Mouse (Mus musculus) ES-E14 (cell line): ENCODE results near the gene Aco1. TPM values are rescaled to one million over a fixed set of nuclear protein-coding genes. Genes with fewer than 3 reads are reported as not detected.

Experiments used
- DNase-seq: peaks from one replicate; pipeline ENCODE4 v3.0.0-alpha.2; 2013; ENCODE audit warnings: low read depth, low spot score
- H3K27ac ChIP-seq: 2 replicates; pipeline ENCODE4 v1.5.1; 2012; ENCODE audit warnings: low read depth, mild to moderate bottlenecking, low read length, moderate library complexity, mixed read lengths; ENCODE audit not compliant: poor library complexity, insufficient read depth, severe bottlenecking
- H3K36me3 ChIP-seq: 2 replicates; pipeline ENCODE4 v1.6.1; 2012; ENCODE audit warnings: mild to moderate bottlenecking, low read length, moderate library complexity, mixed read lengths; ENCODE audit not compliant: control insufficient read depth, poor library complexity, insufficient read depth, severe bottlenecking
- H3K4me1 ChIP-seq, 2 experiments: fragments of 150-350 bp in 1 of 2; sonication (generic) in 1 of 2; 2 replicates each; pipeline ENCODE4 v1.6.1; 2012; ENCODE audit warnings: low read length in 2 of 2, mild to moderate bottlenecking in 1 of 2, mixed read lengths in 1 of 2; ENCODE audit not compliant: control insufficient read depth in 2 of 2, insufficient read depth in 2 of 2, poor library complexity in 1 of 2
- H3K4me3 ChIP-seq, 2 experiments: fragments of 150-350 bp in 1 of 2; sonication (generic) in 1 of 2; 2 replicates each; pipeline ENCODE4 v1.5.1; 2012; ENCODE audit warnings: low read length in 2 of 2, low read depth in 1 of 2, mild to moderate bottlenecking in 1 of 2, mixed read lengths in 1 of 2; ENCODE audit not compliant: insufficient read depth in 1 of 2, poor library complexity in 1 of 2, severe bottlenecking in 1 of 2
- H3K9ac ChIP-seq: 2 replicates; pipeline ENCODE4 v1.6.1; 2012; ENCODE audit warnings: low read depth, mild to moderate bottlenecking, low read length, mixed read lengths; ENCODE audit not compliant: poor library complexity, insufficient read depth, severe bottlenecking
- H3K9me3 ChIP-seq: fragments of 150-350 bp; sonication (generic); 2 replicates; pipeline ENCODE4 v1.6.1; 2012; ENCODE audit warnings: low read depth, mild to moderate bottlenecking, low read length; ENCODE audit not compliant: control insufficient read depth, insufficient read depth
- CHD2 ChIP-seq: IDR thresholded peaks from 2 replicates; pipeline ENCODE4 v1.6.1; 2014; ENCODE audit warnings: mild to moderate bottlenecking, low read depth, low read length, inconsistent platforms
- HCFC1 ChIP-seq: IDR thresholded peaks from 2 replicates; pipeline ENCODE4 v1.6.1; 2012; ENCODE audit warnings: low read length, inconsistent platforms, borderline replicate concordance; ENCODE audit not compliant: insufficient read depth
- MAFK ChIP-seq: IDR thresholded peaks from 2 replicates; pipeline ENCODE4 v1.6.1; 2014; ENCODE audit warnings: mild to moderate bottlenecking, low read depth, low read length, inconsistent platforms; ENCODE audit not compliant: insufficient read depth
- ZC3H11A ChIP-seq: IDR thresholded peaks from 2 replicates; pipeline ENCODE4 v1.6.1; 2012; ENCODE audit warnings: low read depth, mild to moderate bottlenecking, inconsistent platforms, low read length, borderline replicate concordance
- ZNF384 ChIP-seq: IDR thresholded peaks from 2 replicates; pipeline ENCODE4 v1.6.1; 2012; ENCODE audit warnings: low read depth, low read length, inconsistent platforms
- in situ Hi-C, 2 experiments: fragments of 600-800 bp; cut with MboI; formaldehyde crosslinking; loops; one replicate each; pipeline ENCODE4 v1.15.1; 2025; ENCODE audit warnings: low sequenced_read_pairs in 2 of 2, inconsistent platforms in 1 of 2; ENCODE audit not compliant: unreplicated experiment in 2 of 2
- total RNA-seq: library from RNA; depleted of rRNA; stranded (reverse); fragments of 300-350 nt; gene quantifications from 2 replicates; pipeline ENCODE4 v1.2.3, GENCODE M21; 2012

Gene Aco1
- total RNA-seq, 1 experiment, result 29.0 TPM

DNA sequence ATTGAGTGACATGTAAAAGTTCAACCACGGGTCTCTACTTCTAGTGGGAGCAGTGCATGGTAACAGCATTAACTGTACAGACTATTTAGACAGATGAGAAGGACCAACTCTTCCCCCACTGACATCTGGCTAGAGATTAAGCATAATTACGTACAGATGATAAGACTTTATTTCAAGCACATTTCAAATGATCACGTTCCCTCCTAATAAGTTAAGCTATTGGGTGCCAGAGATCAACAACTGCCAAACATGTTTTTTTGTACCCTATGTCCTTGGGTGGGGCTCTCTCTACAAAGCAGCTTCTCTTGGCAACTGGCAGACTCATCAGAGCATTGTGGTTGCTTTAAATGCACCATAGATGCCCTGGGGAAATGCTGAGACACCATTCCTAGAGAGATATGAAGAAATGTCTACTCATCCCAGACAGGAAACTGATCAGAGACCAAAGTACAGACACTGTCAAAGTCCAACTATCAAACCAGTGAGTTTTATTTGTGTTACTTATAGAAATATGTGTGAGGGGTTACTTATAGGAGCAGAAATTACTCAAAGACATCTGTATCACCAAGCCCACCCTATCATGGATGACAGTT, 3.1 kb upstream of the Aco1 start:
- DNase-seq, result no peak
- Histone ChIP-seq H3K9me3 (no peaks in the 10 kb centered on the region), H3K27ac (no peak overlapping the region), H3K36me3 (no peaks in the 10 kb centered on the region), H3K9ac (no peak overlapping the region), H3K4me1 (peaks cover 0 to 6% of the 10 kb centered on the region in 2 experiments; a peak in 1 of 4 replicates), H3K4me3 (no peak overlapping the region)
- in situ Hi-C loops, result loop anchor here (5.0 to 25.0 kb wide), 2 partner anchors 143 to 548 kb away; no protein-coding TSS in a partner anchor
- TF ChIP-seq HCFC1, result no peak

DNA sequence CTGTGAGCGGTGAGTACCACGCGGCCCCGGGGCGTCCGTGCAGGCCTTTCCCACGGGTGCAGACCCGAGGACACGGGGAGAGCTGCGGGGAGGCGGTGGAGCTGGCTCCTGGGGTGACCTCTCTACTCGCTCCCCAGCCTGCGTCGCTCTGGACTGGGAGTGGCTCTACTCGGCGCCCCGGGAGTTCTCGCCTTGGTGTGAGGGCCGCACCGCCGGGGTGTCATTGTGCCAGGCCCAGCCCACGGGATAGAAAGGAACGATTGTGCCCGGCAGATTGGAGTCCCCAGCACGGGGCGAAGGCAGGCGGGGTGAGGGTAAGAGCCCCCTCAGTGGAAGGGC, 621 bp downstream of the Aco1 start:
- 0 out of 2 replicates have a peak overlapping the region, but pooled peaks have one; percentile 6 for H3K27ac ChIP-seq
- H3K9me3 ChIP-seq, result no peaks in the 10 kb centered on the region
- H3K36me3 ChIP-seq, result no peaks in the 10 kb centered on the region
- TF ChIP-seq ZNF384 (no peak), HCFC1 (no peak), MAFK (no peak), ZC3H11A (no peak), CHD2 (no peak)
- DNase-seq, result no peak
- peaks cover 0 to 6% of the 10 kb centered on the region in 2 experiments; a peak in 1 of 4 replicates for H3K4me1 ChIP-seq
- in situ Hi-C loops, result loop anchor here (25.0 kb wide), 1 partner anchor 544 kb away; no protein-coding TSS in a partner anchor
- H3K4me3 ChIP-seq, result peak overlapping the region; percentile 95 to 97
- peak overlapping the region; percentile 90 for H3K9ac ChIP-seq

DNA sequence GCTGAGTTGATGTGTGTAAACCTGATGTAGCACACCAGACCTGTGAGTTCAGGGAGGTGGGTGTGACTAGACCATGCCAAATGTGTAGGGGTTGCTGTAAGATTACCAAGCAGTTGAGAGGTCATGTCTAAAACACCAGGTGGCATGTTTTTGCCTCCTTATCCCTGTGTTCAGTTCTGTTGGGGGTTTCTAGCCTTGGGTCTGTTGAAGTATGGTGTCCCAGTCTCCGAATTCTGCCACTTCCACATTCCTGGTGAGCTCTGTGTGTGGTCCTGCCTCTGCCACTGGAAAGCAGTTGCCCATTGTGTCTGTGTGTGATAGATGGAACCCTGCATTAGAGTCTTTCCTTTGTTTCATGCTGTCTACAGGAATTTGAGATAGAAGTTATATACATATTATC, 1.7 kb downstream of the Aco1 start:
- peaks cover 0 to 6% of the 10 kb centered on the region in 2 experiments; a peak in 1 of 4 replicates for H3K4me1 ChIP-seq
- no peak for TF ChIP-seq ZC3H11A
- TF ChIP-seq MAFK, result no peak
- no peak for TF ChIP-seq HCFC1
- no peak overlapping the region for H3K9ac ChIP-seq
- H3K4me3 ChIP-seq, result peak overlapping the region in 1 of 2 experiments; percentile 97; a peak in 1 of 4 replicates
- H3K27ac ChIP-seq, result no peak overlapping the region
- no peaks in the 10 kb centered on the region for H3K36me3 ChIP-seq
- no peaks in the 10 kb centered on the region for H3K9me3 ChIP-seq
- in situ Hi-C loops, result loop anchor here (25.0 kb wide), 1 partner anchor 543 kb away; no protein-coding TSS in a partner anchor
- DNase-seq, result no peak

DNA sequence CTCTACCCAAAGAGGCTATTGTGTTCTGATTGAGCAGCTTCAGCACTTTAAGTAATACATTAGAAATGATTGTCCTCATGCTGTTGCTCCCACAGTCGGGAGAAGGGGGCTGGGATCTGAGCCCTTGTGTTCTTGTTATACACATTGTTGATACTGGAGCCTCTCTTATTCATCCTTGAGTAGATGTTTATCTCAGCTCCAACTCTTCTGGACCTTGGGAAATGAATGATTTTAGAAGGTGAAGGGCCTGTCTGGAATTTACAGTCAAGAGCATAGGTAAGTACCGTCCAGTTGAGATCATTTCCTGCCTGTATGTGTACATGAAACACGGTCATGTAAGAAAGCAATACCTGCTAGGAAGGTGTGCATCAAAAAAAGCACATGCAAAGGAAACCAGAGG, 2.1 kb downstream of the Aco1 start:
- H3K9ac ChIP-seq, result no peak overlapping the region
- no peaks in the 10 kb centered on the region for H3K9me3 ChIP-seq
- TF ChIP-seq CHD2 (no peak), HCFC1 (no peak), ZC3H11A (no peak), MAFK (no peak), ZNF384 (no peak)
- H3K36me3 ChIP-seq, result no peaks in the 10 kb centered on the region
- no peak overlapping the region for H3K27ac ChIP-seq
- DNase-seq, result no peak
- H3K4me1 ChIP-seq, result peaks cover 0 to 6% of the 10 kb centered on the region in 2 experiments; a peak in 1 of 4 replicates
- in situ Hi-C loops, result loop anchor here (25.0 kb wide), 1 partner anchor 542 kb away; no protein-coding TSS in a partner anchor
- H3K4me3 ChIP-seq, result no peak overlapping the region
